Mouse (Mus musculus) liver, embryonic 14.5 days (tissue): ENCODE results near the gene Nrg3.

ENCODE experiments used
- CTCF ChIP-seq: IDR thresholded peaks from 2 replicates; pipeline ENCODE4 v1.5.1; 2016; ENCODE audit warnings: antibody characterized with exemption, low read depth, control low read depth
- EP300 ChIP-seq: IDR thresholded peaks from 2 replicates; pipeline ENCODE4 v1.6.1; 2016; ENCODE audit warnings: antibody characterized with exemption, low read depth

DNA sequence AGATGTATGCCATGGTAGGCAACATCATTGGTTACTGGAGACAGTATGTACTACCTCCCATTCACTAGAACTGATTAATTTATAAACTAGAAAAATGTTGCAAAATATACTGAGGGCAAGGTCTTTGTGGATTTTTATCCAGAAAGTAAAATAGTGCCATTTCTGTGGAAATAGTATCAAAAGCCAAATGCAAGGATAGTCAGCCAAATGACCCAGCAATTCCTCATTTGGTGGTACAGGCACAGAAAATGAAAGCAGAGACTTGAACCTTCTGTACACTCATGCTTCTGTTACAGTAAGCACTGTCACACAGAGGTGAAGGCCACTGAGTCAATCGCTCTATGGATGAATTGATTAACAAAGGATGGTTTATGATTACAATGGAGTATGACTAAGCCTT is 207.8 kb downstream of the Nrg3 start:
- TF ChIP-seq CTCF (no peak), EP300 (no peak)
